Mouse (Mus musculus): ENCODE measurements around the gene Ube2d1. TPM values are rescaled to one million over a fixed set of nuclear protein-coding genes. Genes with fewer than 3 reads are reported as not detected.
A peak's percentile ranks its signal among the peaks of the same experiment; 100 is the strongest.

Gene Ube2d1
- total RNA-seq, 2 experiments from 2014 or later, result 11.2 to 40.5 TPM

DNA sequence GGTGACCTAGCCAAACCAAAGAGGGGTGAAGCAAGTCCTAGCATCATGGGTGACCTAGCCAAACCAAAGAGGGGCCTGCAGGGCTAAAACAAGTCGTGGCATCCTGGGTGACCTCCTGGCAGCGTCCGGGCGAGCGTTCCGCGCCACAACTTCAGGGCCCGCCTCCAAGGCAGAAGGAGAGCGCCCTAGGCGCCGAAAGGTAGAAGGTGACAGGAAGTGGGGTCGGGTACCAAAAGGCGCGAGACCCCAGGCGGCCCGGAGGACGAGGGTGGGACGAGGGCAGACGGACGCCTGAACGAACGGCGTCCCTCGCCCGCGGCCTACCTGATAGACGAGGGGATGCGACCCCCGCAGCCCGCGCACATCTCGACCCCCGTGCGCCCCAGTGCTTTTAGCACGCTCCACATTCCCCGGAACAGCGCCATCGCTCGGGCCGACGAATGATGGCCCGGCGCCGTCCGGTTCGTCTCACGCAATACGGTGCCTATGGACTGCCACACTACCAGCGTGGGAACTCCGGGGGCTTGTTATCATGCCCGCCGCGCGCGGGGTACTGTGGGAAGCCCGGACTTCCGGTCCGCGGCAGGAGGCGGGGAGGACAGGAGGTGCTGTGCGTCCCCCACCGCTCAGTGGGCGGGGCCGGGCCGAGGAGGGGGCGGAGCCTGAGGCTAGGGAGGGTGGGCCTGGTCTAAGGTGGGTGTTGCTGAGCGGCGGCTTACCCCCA lies 47.4 kb downstream of the Ube2d1 start:
- peak; percentile 95 for ATAC-seq (replicated peaks; ENCODE audit: poor library complexity, severe bottlenecking)

DNA sequence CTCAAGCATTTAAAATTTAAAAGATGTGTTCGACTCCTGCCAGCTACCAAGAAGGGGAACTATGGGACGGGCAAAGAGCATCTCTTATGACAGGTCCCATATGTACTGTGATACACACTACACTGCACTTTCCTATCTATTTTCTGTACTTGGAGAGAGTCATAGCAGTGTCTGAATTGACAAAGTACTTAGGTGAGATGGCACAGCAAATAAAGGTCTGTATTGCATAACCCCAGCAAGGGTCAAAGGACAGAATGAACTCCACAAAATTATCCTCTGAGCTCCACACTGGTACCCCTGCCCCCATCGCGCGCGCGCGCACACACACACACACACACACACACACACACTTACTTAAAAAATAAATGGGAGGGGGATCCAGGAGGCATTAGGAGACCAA lies 51.0 kb downstream of the Ube2d1 start:
- ATAC-seq (replicated peaks; ENCODE audit: poor library complexity, severe bottlenecking), result no peak

DNA sequence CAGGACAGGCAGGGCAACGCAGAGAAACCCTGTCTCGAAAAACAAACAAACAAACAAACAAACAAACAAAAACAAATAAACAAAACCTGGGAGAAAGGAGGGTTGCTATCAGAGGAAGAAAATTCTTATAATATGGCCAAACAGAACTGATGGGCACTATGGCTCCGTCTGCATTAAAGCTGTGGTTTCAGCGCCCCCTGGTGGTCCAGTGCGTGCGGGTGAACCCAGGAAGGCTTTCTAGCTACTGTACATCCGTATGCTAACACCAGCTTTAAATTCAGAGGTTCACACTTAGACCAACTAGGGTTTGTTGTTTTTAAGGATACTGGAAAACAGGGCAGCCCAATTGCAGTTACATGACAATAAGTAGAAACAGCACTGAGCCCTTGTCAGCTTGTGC lies 59.2 kb downstream of the Ube2d1 start:
- ATAC-seq (replicated peaks; ENCODE audit: poor library complexity, severe bottlenecking), result peak; percentile 82

DNA sequence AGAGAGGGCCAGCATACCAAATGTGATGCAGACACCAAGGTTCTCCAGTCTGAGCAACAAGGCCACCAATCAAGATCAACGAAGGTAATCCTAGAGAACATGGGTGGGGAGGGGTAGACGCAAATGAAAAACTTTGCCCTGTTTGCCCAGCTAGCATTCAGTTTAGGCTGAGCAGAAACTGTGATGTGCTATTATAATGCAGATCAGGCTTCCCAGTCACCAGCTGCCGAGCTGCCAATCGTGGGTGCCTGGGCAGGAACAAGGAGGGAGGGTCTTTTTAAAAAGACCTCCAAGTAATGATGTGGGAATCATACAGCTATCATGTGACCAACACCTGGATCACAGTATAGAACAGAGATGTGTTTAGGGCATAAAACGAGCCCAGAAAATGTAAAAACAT lies 62.0 kb downstream of the Ube2d1 start:
- no peak for ATAC-seq (replicated peaks; ENCODE audit: poor library complexity, severe bottlenecking)

DNA sequence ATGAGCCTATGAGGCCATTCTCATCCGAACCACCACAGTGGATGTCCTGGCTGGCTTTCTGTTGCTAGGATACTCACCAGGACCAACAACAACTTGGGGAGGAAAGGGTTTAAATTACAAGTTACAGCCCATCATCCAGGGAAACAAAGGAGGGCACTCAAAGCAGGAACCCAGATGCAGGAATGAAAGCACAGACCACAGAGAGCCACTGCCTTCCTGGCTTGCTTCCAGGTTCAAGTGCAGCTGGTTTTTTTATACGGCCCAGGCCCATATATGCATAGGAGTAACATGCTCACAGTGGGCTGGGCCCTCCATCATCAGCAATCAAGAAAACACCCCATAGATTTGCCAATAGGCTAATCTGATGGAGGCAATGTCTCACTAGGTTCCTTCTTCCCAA lies 62.4 kb downstream of the Ube2d1 start:
- no peak for ATAC-seq (replicated peaks; ENCODE audit: poor library complexity, severe bottlenecking)

DNA sequence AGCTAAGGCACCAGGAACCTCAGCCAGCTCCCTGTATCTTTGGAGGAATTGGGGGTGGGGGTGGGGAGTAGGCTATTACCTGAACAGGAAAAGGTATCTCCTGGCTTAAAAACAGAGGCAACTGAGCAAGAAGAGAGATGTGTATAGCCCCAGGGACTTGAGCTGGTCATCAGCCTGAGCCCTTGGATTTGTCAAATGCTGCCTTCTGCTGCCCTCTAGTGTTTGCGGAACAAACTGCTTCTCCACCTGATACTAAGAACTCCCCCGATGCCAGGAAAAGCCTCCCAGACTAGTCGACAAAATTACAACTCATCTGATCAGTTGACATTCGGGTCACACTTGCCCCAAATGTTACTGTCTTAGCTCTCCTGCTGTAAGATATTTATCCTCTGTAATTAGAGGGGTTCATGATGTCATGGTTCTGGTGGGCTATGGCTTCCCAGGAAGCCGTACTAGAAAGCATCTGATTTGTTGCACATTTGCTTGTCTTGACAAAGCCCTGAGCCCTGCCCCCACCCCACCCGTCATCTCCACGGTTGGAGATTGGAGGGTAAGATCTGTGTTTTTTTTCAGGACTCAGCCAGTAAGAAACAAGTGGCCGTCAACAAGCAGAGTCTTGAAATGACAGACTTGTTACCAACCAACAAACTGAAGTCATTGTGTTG lies 66.7 kb downstream of the Ube2d1 start:
- peak; percentile 91 for ATAC-seq (replicated peaks; ENCODE audit: poor library complexity, severe bottlenecking)

DNA sequence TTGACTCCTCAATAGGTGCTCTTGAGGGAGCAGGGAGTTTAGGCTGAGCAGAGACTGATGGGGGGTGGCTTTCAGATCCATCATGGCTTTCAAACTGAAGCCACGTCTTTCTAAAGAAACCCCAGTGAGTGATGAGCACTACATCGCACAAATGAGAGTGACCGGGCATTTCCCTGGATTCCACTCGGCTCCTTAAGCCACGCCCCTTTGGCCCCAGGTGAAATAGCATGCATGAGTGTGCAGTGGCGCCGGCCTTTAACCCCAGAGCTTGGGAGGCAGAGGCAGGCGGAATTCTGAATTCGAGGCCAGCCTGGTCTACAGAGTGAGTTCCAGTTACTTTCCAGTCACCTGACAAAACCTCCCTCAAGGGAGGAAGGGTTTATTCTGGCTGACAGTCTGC lies 69.1 kb downstream of the Ube2d1 start:
- ATAC-seq (replicated peaks; ENCODE audit: poor library complexity, severe bottlenecking), result no peak

Other genes with a start within 250 kb of the Ube2d1 start
- gene Bicc1, start 125.6 kb downstream of the Ube2d1 start, total RNA-seq (2014; fragmentation: Nextera tagmentation), result not detected in 2 replicates
- gene Bicc1, start 125.6 kb downstream of the Ube2d1 start, total RNA-seq (2017), result not detected in 2 replicates
- 52.6 and 71.6 TPM in 2 replicates for gene Tfam, start 47.0 kb downstream of the Ube2d1 start, total RNA-seq (2014; fragmentation: Nextera tagmentation)
- gene Tfam, start 47.0 kb downstream of the Ube2d1 start, total RNA-seq (2017), result 73.2 and 91.8 TPM in 2 replicates
- gene Cisd1, start 59.7 kb upstream of the Ube2d1 start, total RNA-seq (2014; fragmentation: Nextera tagmentation), result 33.2 and 35.9 TPM in 2 replicates
- gene Cisd1, start 59.7 kb upstream of the Ube2d1 start, total RNA-seq (2017), result 12.7 and 13.5 TPM in 2 replicates
- gene Ipmk, start 62.5 kb upstream of the Ube2d1 start, total RNA-seq (2014; fragmentation: Nextera tagmentation), result 20.5 and 25.2 TPM in 2 replicates
- gene Ipmk, start 62.5 kb upstream of the Ube2d1 start, total RNA-seq (2017), result 24.4 and 28.6 TPM in 2 replicates

All from granulocyte monocyte progenitor cell, adult 5-6 weeks (primary cell).